Mouse (Mus musculus) adrenal gland, postnatal 4 days (tissue): ENCODE results near the gene Bach2. TPM values are rescaled to one million over a fixed set of nuclear protein-coding genes. Genes with fewer than 3 reads are reported as not detected.

Experiments used
- DNase-seq, 2 experiments: peaks; one replicate each; pipeline ENCODE4 v3.0.0; 2021 to 2022; ENCODE audit warnings: low spot score in 2 of 2, mixed read lengths in 2 of 2
- total RNA-seq, 2 experiments: library from RNA; stranded (reverse); gene quantifications; 2 replicates each; pipeline ENCODE4 v1.2.3; 2021

The Bach2 gene
- total RNA-seq, 2 experiments from 2014 or later, result 14.1 to 14.4 TPM

- DNase-seq, result no peak
Observed at GRCm38 (mm10) chr4:32351661-32352246, 113.2 kb downstream of the Bach2 start.

- no peak for DNase-seq
Observed at GRCm38 (mm10) chr4:32352442-32352841, 113.8 kb downstream of the Bach2 start.

- DNase-seq, result no peak
Observed at GRCm38 (mm10) chr4:32352842-32353241, 114.2 kb downstream of the Bach2 start.

GRCm38 (mm10) chr4:32355935-32356617 is 117.5 kb downstream of the Bach2 start:
- no peak for DNase-seq

- no peak for DNase-seq
Observed at GRCm38 (mm10) chr4:32357996-32358600, 119.5 kb downstream of the Bach2 start.

GRCm38 (mm10) chr4:32358602-32359464 is 120.2 kb downstream of the Bach2 start:
- DNase-seq, result no peak

GRCm38 (mm10) chr4:32359634-32360033 is 121.0 kb downstream of the Bach2 start:
- no peak for DNase-seq

- DNase-seq, result no peak
Observed at GRCm38 (mm10) chr4:32360496-32360895, 121.9 kb downstream of the Bach2 start.

- no peak for DNase-seq
Observed at GRCm38 (mm10) chr4:32363488-32363984, 124.9 kb downstream of the Bach2 start.

GRCm38 (mm10) chr4:32365144-32365907 is 126.7 kb downstream of the Bach2 start:
- no peak for DNase-seq

GRCm38 (mm10) chr4:32366176-32366575 is 127.6 kb downstream of the Bach2 start:
- DNase-seq, result no peak

- DNase-seq, result no peak
Observed at GRCm38 (mm10) chr4:32368345-32368744, 129.7 kb downstream of the Bach2 start.

- DNase-seq, result no peak
Observed at GRCm38 (mm10) chr4:32373085-32373484, 134.5 kb downstream of the Bach2 start.

- no peak for DNase-seq
Observed at GRCm38 (mm10) chr4:32373527-32373926, 134.9 kb downstream of the Bach2 start.

GRCm38 (mm10) chr4:32374751-32375582 is 136.4 kb downstream of the Bach2 start:
- no peak for DNase-seq

GRCm38 (mm10) chr4:32375721-32376526 is 137.3 kb downstream of the Bach2 start:
- DNase-seq, result no peak

GRCm38 (mm10) chr4:32376527-32376948 is 137.9 kb downstream of the Bach2 start:
- no peak for DNase-seq

GRCm38 (mm10) chr4:32379140-32379539 is 140.5 kb downstream of the Bach2 start:
- DNase-seq, result no peak
